Mouse (Mus musculus) lung, postnatal 0 days (tissue): ENCODE measurements at regions not wholly inside any gene's neighbourhood (a gene's known extent, or its start where the extent isn't known, plus 50 kb on each side); places are given as distances from the start of the nearest gene placed in this dataset.

Source experiments
- CTCF ChIP-seq: IDR thresholded peaks from 2 replicates; pipeline ENCODE4 v1.5.1; 2016; ENCODE audit warnings: antibody characterized with exemption, mild to moderate bottlenecking
- EP300 ChIP-seq: IDR thresholded peaks from 2 replicates; pipeline ENCODE4 v1.6.1; 2016; ENCODE audit warnings: antibody characterized with exemption, mild to moderate bottlenecking, control low read depth

DNA sequence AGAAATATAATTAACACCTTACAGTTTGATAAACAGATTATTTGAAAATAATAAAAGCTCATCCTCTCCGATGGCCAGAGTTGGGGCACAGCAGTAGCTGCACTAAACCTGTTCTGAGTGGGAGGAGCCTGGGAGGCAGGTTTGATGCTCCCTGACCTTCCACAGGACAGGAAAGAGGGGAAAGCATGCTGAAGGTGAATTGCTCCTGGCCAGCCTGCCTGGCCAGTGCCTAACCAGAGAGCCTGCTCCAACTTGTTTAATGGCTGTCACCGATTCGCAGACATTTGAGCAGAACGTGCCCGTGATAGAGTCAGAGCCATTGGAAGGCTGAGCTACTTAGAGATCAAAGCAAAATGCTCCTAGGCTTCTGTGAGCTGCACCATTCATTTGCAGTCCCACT lies 2056.9 kb upstream of the 5930422O12Rik start:
- TF ChIP-seq CTCF = no peak
- TF ChIP-seq EP300 = no peak
